Mouse (Mus musculus) G1E-ER4 (cell line): ENCODE data around the gene Lhfp. TPM values are rescaled to one million over a fixed set of nuclear protein-coding genes. Genes with fewer than 3 reads are reported as not detected.

Experiments used
- GATA1 ChIP-seq: IDR thresholded peaks from one replicate; pipeline ENCODE4 v1.8.0; 2012; ENCODE audit warnings: low read length, inconsistent platforms
- polyA plus RNA-seq: library from polyadenylated mRNA; stranded (reverse); fragments of >175 nt; gene quantifications from 2 replicates; pipeline ENCODE4 v1.2.3, GENCODE M21; 2012

Lhfp gene
- polyA plus RNA-seq, 1 experiment: 0.10 TPM

DNA sequence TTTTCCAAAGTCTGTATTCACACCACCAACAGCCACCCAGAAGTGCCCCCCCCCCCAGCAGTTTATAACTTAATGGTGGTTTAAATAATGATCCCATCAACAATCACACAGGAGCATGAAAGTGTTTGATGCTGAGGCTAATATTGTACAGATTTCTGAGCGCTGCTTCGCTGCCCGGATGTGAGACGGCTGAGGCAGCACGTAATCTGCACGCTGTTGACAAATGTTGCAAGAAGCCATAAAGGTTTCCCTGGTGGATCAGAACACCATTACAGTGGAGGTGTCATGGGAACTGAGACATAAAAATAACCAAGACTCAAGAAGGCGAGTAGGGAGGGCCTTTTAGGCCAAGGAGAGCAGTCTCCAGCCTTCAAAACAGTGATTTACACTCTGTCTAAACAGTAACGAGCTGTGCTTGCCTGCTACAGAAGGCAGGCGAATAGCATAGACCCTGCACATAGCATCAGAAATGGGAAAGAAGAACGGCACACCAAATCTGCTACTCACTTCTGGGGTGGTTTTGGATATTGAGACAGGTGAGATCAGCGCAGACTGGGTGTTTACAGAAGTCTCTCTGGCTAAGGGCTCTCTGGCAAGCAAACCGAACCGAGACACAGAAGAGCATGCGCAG lies 248.4 kb downstream of the Lhfp start:
- TF ChIP-seq GATA1: no peak

DNA sequence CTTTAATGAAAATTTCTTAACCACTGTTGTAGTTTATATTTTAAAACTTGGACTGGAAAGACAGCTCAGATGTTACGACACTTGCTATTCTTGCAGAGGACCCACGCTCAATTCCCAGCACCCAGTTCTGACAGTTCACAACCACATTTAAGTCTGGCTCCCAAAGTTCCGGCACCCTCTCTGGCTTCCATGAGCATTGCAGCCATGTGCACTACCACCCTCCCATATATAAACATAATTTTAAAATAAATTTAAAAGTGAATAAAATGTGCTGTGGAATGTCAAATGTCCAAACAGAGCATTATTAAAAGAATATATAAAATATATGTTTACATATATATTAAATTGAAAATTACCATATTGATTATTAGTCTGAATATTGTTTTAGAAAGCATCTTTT lies 249.9 kb downstream of the Lhfp start:
- TF ChIP-seq GATA1: no peak

- no peak for TF ChIP-seq GATA1
Observed at GRCm38 (mm10) chr3:53291945-53292344, 250.6 kb downstream of the Lhfp start.

GRCm38 (mm10) chr3:53292474-53292873 lies 251.1 kb downstream of the Lhfp start:
- no peak for TF ChIP-seq GATA1

GRCm38 (mm10) chr3:53292979-53293378 lies 251.7 kb downstream of the Lhfp start:
- no peak for TF ChIP-seq GATA1

DNA sequence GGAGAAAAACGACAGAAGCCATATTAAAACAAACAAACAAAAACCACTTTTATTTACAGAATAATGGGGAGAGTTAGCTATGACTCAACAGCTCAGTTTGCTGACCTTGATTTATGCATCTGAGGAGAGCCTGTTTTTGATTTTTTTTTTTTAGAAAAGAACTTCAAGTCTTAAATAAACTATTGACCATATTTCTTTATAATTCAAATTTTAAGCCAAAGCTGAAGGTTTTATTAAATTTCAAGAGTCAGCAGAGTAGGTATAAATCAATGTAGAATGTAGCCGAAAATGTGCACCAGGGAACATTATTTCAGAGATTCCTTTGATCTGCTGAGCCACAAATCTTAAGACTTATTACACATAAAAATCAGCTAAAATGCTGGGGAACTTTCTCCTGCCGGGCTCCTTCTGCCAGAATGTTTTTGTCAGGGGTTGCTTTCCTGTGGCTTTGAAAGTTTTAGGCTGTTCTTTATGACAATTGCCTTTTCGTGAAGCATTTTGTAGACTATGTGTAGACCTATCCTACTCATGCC lies 252.6 kb downstream of the Lhfp start:
- no peak for TF ChIP-seq GATA1

- TF ChIP-seq GATA1: no peak
Observed at GRCm38 (mm10) chr3:53294855-53295254, 253.5 kb downstream of the Lhfp start.

- TF ChIP-seq GATA1: no peak
Observed at GRCm38 (mm10) chr3:53301866-53302265, 260.5 kb downstream of the Lhfp start.

GRCm38 (mm10) chr3:53304123-53304900 lies 263.0 kb downstream of the Lhfp start:
- TF ChIP-seq GATA1: no peak

- TF ChIP-seq GATA1: no peak
Observed at GRCm38 (mm10) chr3:53305860-53306259, 264.5 kb downstream of the Lhfp start.

DNA sequence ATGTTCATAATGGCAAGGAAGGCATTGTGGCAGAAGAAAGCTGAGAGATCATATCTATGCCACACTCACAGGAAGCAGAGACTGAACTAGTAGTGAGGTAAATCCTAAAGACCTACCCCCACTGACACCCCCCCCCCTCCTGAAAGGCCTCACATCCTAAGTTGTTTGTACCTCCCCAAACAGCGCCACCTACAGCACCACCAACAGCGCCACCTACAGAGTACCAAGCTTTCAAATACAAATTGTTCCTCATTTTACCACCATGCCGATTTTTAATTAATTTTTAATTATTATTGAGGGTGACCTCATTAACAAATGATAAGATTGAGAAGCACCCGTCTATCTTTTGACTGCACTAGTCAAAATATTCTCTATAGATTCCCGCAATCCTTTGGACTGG lies 267.3 kb downstream of the Lhfp start:
- no peak for TF ChIP-seq GATA1

DNA sequence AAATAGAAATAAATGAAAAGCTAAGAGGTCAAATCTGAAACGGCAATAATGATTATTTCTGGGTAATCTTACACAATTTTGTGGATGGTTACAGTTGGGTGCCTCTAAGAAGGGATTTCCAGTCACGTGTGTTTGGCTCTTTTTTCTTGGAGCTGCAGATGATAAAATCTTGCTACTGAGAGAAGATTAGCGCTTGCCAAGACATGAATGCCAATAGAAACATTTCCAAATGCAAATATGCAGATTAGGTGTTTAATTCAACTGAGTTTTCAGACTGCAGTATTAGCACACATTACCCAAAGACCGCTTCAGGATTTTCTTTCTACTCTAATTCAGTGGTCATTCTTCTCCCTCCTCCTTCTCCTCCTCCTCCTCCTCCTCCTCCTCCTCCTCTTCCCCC lies 268.8 kb downstream of the Lhfp start:
- TF ChIP-seq GATA1: no peak

DNA sequence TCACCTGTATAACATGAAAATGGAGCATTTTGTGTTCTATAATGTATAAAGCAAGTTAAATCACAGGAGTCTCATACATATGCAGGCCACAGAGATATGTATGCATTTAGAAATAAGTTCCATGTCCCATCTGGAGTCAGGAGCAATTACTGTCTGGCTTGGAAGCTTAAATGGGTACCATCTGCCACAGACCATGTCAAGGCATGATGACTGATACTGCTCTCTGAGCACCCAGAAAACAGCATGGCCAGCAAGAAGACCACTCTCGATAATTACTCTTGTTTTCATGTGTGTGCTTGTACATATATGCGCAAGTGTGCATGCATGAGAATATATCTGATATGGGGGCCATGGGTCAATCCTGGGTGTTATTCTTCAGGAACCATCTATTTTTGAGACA lies 269.3 kb downstream of the Lhfp start:
- no peak for TF ChIP-seq GATA1

Other genes starting within 250 kb of the Lhfp start
- 27.6 and 32.2 TPM in 2 replicates for gene Cog6, start 24.3 kb upstream of the Lhfp start, polyA plus RNA-seq